Mouse (Mus musculus): Measurements from ENCODE around the gene Igflr1.

Igflr1 gene

DNA sequence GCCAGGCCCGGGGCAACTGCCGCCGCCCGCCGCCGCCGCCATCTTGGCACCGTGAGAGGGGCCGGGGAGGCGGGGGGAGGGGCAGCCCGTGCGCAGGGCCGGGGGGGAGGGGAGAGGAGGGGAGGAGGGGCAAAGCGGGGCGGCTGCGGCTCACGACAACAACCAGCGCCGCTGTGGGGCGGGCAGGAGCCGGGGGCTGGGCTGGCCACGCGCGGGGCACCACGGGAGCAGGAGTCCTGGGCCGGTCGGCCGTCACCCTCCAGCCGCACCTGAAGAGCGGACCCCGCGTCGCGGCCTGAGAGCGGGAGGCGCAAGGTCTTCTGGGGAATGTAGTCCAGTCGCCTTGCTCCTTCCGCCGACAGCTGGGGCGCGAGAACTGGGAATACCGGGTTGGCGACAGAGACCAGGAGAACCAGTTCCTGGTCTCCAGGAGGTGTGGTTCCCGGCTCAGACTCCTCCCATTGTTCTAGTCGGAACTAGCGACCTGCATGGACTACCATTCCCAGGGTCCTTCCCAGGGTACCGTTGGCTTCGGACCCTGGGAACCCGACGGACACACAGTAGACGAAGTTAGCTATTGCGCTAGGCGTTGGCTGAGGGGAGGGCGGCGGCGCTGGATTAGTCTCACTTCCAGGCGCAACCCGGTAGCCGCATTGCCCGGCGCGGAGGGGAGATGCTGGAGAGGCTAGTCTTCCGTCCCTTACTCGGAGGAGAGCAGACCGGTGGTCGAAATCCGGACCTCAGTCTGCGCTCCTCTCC, 23.6 kb downstream of the Igflr1 start, which contains the start of gene Kmt2b:
Gene Kmt2b, minus strand, starts transcription at position 51 of the 759 bp plus-strand sequence.
- peak; percentile 92 for DNase-seq (ENCODE audit: low read depth, low spot score)

DNA sequence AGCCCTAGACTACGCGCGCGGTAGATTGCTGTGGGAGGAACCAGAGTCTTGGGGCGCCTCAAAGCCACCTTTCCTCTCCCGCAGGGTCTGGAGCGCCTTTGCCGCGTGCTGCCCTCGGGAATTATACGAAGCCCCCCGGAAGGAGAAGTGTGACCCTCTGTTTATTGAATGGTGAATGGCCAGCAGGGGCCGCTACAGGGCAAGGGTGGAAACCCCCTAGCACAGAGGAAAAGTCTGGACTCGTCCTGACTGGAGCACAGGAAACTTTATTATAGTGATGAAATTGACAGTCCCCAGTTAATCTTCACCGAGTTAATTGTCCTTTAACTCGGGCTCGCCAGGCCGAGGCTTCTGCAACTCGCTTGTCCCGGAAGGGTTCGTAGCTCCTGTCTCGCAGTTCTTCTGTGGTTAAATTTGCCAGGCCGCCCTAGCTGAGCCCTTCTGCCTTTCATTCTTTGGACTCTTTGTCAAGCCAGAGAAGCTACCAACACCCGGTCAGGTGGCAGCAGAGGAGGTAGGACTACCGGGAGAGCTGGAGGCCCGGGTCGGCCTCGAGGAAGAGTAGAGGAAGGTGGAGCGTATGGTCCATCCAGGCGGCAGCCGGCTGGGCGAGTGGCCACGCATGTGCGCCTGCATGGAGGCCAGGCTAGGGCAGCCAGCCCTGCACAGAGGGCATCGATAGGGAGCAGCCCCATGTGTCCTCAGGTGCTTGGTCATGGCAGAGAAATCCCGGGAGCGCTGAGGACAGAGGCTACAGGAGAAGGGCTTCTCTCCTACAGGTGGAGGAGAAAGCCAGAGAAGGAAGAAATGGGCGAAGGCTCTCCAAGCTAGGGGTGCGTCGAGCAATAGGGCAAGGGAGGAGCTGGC, 24.4 kb downstream of the Igflr1 start:
- DNase-seq (ENCODE audit: low read depth, low spot score): peak; percentile 80

DNA sequence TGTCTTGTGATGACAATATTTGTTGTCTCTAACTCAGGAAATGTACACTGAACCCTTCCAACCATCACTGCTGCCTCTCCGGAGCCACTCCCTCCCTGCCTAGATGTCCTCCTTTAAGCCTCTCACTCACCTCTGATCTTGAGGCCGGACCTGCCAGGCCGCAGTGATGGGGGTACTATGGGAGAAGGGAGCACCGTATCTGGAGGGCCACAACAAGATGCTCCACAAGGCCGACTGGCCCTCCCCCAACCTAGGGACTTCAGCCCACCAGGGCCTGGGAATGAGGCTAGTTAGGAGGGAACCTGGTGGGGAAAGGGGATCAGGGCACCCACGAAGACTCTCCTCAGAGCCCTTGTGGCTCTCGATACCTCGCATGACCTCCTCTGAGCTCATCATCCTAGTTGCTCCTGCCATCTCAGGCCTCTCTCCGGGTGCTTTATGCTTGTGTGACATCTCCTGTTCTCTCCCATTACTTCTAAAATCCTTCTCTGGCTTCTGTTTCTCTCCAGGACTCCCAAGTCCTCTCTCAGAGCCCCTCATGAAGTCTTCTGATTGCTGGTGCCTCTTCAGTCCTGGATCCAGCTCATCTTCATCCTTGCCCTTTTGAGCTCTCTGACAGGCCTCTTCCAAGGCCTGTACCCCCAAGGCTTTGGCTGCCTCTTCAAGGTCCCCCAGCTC, 25.8 kb downstream of the Igflr1 start:
- no peak for DNase-seq (ENCODE audit: low read depth, low spot score)

DNA sequence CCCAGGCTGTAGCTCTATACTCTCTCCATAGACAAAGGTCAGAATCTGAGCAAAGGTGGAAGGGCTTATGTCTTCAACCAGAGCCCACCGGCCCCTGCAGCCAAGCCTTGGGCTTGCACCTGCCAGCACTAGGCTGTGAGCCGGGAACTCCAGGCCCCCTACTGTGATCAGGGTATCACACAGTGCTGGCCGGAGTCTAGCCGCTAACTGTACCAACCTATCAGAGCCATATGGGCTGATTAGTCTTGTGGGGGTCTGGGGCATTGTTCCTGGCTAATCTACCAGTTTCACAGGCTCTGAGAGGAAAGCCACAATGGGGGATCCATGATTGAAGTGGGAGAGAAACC, 26.4 kb downstream of the Igflr1 start:
- DNase-seq (ENCODE audit: low read depth, low spot score): no peak

DNA sequence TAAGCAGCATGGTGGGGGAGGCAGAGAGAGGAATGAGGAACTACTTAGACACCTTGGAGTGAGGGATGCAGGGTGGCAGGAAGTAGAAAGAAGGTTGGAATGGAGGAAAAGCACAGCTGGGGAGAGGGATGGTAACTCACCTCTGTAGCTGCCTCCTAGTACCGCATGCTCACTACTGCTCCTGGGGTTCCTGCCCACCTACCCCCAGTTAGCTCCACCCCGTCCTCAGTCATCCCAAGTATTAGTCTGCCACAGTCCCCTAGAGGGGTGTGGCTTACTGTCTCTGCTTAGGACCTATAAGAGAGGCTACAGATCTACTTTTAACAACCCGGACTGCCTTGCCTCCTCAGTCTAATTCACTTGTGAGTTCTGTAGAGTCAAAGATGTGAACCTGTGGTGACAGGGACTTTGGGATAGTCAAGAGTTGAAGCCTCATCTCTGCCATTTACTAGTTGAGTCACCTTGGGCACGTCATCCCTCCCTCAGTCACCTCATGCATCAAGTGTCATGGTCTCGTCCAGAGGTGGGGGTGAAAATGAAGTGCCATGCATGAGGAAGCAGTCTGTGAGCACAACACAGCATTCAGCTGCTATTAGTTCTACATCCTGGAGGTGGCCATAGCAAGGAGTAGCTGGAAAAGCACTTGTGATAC, 27.7 kb downstream of the Igflr1 start:
- DNase-seq (ENCODE audit: low read depth, low spot score): no peak

DNA sequence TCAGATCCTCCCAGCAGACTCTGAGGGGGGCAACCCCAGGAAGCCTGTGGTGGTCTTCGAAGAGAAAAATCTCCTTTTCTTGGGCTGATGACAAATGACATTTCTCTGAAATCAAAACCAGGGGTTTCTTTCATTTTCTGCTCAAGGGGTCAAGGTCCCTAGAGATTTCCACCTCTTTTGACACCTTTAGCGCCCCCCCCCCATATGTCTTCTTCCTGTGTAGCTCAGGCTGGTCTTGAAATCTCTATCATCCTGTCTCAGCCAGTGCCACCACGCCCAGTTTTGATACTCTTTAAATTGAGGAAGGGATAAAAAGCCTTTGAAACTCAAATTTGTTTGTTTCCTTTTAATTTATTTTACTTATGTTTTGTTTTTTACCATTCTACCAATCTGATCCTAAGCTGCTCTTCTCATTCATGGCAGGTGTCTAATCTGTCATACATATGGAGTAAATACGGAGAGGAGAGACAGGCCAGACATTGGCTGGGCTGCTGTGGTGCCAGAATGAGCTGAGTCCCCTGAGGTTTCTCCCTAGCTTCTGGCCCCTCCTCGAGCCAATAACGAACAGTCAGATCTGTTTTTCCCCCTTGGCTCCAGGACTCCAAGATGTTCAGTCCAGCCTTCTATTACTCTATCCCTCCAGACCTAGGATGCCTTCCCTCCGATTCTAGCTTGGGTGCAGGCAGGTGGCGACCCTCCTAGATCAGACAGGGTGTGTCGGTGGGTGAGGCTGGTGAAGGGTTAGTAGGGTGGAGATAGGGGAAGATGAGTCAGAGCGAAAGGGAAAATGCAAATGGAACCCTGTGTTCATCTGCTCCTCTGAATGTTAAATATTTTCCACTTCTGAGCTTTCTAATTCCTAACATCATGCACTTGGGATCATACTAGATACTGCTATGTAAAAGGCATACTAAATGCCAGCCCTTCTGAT, 28.6 kb downstream of the Igflr1 start:
- no peak for DNase-seq (ENCODE audit: low read depth, low spot score)

DNA sequence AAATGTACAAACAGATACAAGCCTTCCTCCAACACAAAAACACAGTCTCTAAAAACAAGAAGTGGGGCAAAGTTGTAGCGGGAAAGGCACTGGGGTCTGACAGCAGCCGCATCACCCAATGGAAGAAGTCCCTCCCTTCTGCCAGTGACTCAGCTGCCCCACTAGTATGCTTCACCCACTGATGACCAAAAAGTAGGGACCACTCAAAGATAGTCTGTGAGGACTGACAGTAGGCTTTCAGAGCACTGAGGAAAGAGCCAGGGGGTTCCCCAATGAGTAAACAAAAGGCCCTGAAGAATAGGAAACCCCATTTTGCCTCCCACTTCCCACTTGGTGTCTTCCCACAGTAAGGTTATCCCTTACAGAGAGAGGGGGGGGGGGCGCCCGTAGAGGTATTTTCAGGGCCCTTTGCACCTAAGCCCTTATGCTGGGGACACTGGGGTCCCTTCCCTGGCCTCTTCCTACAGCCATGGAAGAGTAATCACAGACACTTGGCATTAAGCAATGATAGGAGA, 29.3 kb downstream of the Igflr1 start:
- DNase-seq (ENCODE audit: low read depth, low spot score): no peak

DNA sequence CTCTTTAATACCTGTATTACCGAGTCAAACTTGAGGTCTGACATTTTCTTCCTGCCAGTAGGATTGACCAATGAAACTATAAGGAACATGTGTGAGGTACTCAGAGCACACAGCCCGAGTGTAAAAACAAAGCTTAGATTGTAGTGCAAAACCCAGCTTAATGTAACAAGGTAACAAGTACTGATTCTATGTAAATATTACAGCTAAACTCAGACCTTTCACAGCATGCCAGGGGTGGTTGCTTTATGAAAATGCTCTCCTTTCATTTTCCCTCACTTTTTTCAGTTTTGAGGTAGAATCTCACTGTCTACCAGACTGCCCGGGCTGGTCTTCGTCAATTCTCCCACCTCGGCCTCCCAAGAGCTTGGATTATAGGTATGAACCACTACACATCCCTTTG, 30.9 kb downstream of the Igflr1 start:
- no peak for DNase-seq (ENCODE audit: low read depth, low spot score)

DNA sequence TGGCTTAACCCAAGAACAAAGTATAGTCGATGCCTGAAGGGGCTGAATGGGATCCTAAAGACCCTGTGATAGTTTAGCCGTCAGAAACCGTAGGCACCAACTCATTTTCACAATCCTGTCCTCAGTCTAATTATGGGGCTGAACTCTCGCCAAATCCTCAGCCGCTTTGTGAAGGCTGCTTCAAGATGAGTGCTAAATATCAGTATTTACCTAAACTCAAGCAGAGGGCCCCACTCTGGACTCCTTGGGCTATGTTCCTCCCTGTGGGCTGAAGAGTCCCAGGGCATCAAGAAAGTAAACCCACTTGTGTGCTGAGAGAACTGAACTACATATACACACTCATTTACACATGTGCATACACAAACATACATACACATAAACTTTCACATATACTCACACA, 31.6 kb downstream of the Igflr1 start:
- no peak for DNase-seq (ENCODE audit: low read depth, low spot score)

DNA sequence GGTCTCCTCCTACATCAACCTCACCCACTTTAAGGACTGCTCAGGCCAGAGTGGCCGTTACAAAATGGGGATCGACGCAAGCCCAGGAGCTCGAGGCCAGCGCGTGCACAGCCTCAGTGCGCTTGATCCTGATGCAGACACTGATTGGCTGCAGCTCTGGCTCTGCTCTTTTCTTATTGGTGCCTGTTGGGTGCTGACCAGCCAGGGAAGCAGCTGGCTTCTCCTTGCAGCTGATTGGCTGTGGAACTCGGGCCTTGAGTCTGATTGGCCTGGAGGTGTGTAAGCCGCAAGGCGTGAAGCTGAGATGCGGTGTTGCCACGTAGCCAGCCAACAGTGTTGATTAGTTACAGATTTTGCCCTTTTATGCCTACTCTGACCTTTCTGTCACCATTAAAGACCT, 33.6 kb downstream of the Igflr1 start, which contains the start of gene Zbtb32:
Gene Zbtb32, minus strand, starts transcription at position 124 of the 400 bp plus-strand sequence.
- no peak for DNase-seq (ENCODE audit: low read depth, low spot score)

DNA sequence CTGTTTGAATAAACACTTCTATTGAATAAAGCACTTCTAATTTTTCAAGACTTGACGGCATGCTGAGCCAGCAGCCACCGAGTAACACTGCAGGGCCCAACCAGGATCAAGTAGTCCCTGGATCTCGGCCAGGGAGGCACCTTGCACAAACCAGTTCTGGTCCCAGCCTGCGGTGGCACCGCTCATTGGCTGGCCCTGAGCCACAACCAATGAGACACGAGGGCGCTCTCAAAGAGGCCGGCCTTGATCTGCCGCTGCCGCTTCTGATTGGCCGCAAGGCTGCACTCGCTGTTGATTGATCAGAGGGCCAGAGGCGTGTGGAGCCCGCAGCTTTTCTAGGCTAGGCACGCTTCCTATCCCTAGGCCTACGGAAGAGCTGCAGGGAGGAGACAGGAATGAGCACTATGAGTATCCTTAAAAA, 34.7 kb downstream of the Igflr1 start:
- DNase-seq (ENCODE audit: low read depth, low spot score): peak; percentile 74

DNA sequence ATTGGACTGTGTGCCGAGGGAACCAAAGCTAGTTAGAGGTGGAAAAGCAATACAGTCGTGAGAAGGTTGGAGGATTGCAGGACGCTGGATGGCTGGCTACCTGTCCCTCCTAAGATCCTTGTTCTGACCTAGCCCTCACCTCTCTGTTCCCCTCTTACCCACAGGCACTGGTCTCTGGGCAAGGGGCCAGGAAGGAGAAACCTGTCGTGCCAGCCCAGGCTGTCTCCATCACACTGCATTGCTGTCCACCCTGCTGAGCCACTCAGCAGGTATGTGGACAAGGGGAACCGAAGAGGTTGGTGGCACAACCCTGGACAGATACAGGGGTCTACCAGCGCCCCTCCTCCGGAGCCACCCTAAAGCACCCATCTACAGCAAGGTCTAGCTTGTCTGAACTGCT, 35.4 kb downstream of the Igflr1 start:
- no peak for DNase-seq (ENCODE audit: low read depth, low spot score)

DNA sequence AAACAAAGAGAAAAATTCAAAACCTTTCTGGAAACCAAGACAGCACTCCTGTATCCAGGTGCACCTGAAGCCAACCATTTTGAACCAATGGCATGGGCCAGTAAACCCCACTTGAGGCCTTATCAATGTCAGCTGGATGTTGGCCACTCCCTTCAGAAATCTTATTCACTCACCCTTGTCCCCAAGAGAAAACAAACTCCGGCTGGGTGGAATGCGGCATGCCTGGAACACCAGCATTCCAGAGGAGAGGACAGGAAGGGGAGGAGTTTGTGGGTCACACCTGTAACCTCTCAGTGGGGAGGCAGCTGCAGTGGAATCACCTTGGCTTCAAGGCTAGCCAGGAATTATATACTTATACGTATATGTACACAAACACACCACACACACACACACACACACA, 37.4 kb downstream of the Igflr1 start:
- DNase-seq (ENCODE audit: low read depth, low spot score): no peak

DNA sequence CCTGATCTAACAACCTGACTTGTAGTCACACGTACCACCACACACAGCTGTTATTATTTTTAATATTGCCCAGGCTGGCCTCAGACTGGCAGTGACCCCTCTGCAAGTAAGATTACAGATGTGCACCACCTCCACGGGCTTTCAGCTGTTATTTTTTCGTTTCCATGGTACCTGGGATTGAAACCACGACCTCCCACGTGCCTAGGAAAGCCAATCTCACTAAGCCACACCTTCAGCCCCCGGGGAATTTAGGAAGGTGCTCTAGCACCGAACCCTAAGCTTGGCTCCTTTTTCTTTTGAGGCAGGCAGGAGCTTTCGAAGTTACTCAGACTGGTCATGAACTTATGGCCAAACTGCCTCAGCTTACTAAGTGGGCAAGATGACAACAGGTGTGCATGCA, 39.2 kb downstream of the Igflr1 start:
- no peak for DNase-seq (ENCODE audit: low read depth, low spot score)

DNA sequence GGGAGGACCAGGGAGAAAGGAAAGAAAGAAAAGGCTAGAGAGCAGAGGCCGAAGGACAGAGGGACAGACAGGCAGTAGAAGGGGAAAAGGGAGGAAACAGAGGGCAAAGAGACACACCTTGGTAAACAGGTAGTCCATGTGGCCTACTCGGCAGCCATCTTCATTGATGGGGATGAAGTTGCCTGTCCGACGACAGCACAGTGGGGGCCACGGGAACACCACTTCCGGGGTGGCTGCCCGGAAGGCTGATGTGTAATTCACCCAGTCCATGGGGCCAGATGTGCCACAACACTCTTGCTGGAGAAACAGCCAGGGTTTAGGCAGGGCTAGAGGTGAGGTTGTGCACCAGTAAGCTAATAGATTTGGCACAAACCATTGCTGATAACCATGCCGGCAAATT, 39.7 kb downstream of the Igflr1 start:
- no peak for DNase-seq (ENCODE audit: low read depth, low spot score)

DNA sequence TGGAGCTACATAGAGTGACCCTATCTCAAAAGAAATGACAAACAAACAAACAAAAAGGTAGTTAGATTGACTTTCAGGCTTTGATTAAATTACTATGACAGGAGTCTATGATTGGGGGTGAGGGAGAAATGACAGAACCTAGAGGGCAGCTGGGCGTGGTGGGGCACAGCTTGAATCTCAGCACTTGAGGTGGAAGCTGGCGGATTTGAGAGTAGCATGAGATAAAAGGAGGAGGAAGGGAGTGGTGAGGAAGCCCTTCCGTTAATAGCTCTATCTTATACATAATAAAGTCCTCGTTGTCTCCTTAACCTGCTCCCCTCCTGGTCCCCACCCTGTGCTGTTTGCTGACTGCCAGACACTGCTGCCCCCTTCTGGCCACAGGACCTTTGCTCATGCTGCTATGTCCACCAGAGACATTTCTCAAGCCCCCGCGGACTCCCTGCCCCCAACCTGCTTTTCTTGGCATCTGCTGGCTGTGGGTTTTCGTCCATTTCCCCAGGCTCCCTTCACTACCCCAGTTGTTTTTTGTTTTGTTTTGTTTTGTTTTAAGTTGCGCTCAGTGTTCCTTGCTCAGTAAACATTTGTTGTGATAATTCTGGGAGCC, 42.6 kb downstream of the Igflr1 start:
- no peak for DNase-seq (ENCODE audit: low read depth, low spot score)

DNA sequence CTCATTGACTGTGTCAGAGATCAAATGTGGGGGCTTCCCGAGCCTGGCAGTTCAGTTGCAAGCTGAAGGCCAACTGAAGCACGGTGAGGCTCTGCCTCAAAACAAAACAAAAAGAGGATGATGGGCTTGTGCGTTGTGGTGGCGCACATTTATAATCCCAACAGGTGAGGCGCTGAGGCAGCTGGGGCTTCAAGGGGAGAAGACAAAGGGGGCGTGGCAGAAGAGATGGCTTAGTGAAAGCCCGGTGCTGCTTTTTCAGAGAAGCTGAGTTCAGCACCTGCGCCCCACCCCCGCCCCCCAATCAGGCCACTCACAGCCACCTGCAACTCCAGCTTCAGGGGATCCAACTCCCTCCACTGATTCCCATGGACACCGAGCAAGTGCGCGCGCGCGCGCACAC, 43.2 kb downstream of the Igflr1 start:
- DNase-seq (ENCODE audit: low read depth, low spot score): no peak

DNA sequence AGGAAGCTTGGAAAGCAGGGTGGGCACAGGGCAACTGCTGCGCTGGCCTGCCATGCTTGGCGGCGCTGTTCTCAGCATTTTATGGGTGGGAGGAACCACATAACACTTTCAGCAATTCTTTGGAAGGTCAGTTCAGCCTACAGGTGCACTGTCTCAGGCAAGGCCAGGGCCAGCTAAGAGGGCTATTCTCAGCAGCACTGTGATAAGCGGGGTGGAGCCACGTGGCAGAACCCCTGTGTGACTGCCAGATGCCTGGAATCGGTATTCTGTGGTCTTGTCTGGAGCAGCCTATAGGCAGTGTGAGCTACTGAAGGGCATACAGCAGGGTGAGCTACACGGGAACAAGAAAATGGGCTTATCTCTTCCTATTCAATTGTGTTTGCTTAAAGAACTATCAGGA, 44.8 kb downstream of the Igflr1 start:
- no peak for DNase-seq (ENCODE audit: low read depth, low spot score)

DNA sequence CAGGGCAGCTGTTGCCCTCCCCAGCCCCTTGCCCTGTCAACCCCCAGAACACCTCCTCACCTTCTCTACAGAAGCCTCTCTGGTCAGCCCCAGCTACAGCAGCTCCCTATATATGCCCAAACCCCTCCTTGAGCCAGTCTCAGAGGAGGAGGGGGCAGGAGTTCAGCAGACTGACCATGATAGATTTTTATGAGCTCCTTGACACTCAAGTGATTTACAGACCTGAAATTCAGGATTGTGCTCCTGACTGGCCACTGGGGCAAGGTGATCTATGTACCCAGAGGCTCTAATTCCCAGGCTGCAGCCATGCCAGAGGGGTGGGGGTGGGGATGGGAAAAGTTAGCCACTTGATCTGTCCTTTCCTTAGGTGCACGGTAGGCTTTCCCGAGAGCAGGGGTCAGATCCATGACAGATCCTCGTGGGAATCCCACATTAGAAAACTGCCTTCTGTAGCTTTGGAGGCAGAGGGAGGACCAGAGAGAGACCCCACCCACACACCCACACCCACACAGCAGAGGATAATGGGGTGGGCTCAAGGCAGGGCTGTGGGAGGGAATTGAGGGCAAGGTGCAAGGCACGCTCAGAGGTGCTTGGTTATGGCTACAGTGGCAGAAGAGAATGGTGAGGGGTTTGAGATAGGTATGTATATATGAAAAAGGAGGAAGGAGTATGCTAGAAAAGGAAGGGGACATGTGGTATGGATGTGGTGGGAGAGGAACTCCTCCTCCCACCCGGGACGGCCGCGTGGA, 47.6 kb downstream of the Igflr1 start, which contains the start of gene Upk1a:
Gene Upk1a, minus strand, starts transcription at position 194 of the 749 bp plus-strand sequence.
- no peak for DNase-seq (ENCODE audit: low read depth, low spot score)
